Mouse (Mus musculus) hindbrain, embryonic 10.5 days (tissue): ENCODE data around the gene Esrrg. TPM values are rescaled to one million over a fixed set of nuclear protein-coding genes. Genes with fewer than 3 reads are reported as not detected.
A peak's percentile ranks its signal among the peaks of the same experiment; 100 is the strongest.

Experiments used
- DNase-seq: peaks from one replicate; pipeline ENCODE4 v3.0.0-alpha.2; 2017; ENCODE audit warnings: low spot score
- H3K27ac ChIP-seq: fragments of 300-500 bp; sonication (generic); 2 replicates; pipeline ENCODE4 v1.5.1; 2016; ENCODE audit warnings: mild to moderate bottlenecking, moderate library complexity
- H3K27me3 ChIP-seq: fragments of 300-500 bp; sonication (generic); 2 replicates; pipeline ENCODE4 v1.6.1; 2016; ENCODE audit warnings: mild to moderate bottlenecking; ENCODE audit not compliant: poor library complexity, insufficient read depth, severe bottlenecking
- H3K36me3 ChIP-seq: fragments of 300-500 bp; sonication (generic); 2 replicates; pipeline ENCODE4 v1.6.1; 2016; ENCODE audit warnings: mild to moderate bottlenecking, moderate library complexity
- H3K4me1 ChIP-seq: fragments of 300-500 bp; sonication (generic); replicated peaks from 2 replicates; pipeline ENCODE4 v1.6.1; 2016; ENCODE audit warnings: mild to moderate bottlenecking
- H3K4me3 ChIP-seq: fragments of 300-500 bp; sonication (generic); 2 replicates; pipeline ENCODE4 v1.5.1; 2016; ENCODE audit warnings: mild to moderate bottlenecking, moderate library complexity
- H3K9me3 ChIP-seq: fragments of 300-500 bp; sonication (generic); 2 replicates; pipeline ENCODE4 v1.6.1; 2016; ENCODE audit warnings: mild to moderate bottlenecking, moderate library complexity
- WGBS: fragments of 180-500 bp; shearing (Covaris S2); methylation state at CpG from one replicate; pipeline ENCODE4 v1.1.7; 2016; 5-methylcytosine and 5-hydroxymethylcytosine counted together
- polyA plus RNA-seq: library from polyadenylated mRNA; unstranded; fragments of >200 nt; fragmentation: Nextera tagmentation; extraction: Ambion mirVana; gene quantifications from 2 replicates; pipeline ENCODE4 v1.2.1, GENCODE M21; 2016

The Esrrg gene
- polyA plus RNA-seq, 1 experiment from 2014 or later = 5.8 TPM

DNA sequence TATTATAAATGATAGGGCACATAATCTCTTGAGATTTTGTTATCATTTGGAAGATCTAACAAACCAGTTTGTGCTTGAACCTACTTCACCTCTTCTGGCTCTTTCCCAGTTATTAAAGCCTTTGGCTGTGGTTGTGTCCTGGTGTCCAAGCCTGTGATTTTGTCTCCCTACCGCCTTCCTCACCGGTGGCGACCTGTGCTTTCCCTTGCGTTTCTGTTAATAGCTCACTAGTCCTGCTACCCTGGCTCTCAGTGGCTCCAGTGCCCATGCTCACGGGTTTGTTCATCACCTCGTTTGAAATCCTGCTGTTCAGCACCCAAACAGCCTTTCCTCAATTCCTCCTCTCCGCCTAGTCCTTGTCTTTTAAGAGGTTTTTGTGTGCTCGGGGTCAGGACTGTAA, 511.2 kb downstream of the Esrrg start:
- H3K9me3 ChIP-seq = no peaks in the 10 kb centered on the region
- H3K27ac ChIP-seq = no peak overlapping the region
- H3K36me3 ChIP-seq = no peaks in the 10 kb centered on the region
- H3K27me3 ChIP-seq = no peaks in the 10 kb centered on the region
- DNase-seq = no peak
- 84% methylated on average over 8 of the region's 8 CpGs for WGBS
- no peak overlapping the region for H3K4me3 ChIP-seq
- peaks cover 5% of the 10 kb centered on the region; the same call in 1 of the 2 replicates for H3K4me1 ChIP-seq

DNA sequence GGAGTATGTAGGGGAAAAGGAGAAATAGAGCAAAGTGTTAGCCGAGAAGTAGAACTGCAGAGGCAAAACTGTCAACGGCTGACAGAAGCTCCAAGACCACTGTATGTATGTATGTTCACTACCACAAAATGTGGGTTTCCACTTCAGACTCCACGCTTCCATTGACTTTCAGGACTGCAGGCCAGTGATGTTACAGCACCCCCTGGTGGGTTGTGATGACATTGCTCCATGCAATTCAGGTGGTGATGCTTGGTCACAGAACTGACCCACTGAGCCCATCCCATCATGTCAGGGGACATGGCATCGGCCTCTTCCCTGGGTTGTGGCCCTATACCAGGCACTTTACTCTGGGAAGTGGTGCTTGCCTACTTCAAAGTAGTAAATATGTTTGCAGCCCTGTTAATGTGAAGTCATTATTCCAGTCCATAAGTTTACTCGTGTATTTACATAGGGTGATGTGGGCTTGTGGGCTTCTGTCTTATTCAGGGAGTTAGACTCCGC, 517.0 kb downstream of the Esrrg start:
- WGBS = 90% methylated on average over 6 of the region's 6 CpGs
- Histone ChIP-seq H3K4me3 (no peak overlapping the region), H3K9me3 (no peaks in the 10 kb centered on the region)

DNA sequence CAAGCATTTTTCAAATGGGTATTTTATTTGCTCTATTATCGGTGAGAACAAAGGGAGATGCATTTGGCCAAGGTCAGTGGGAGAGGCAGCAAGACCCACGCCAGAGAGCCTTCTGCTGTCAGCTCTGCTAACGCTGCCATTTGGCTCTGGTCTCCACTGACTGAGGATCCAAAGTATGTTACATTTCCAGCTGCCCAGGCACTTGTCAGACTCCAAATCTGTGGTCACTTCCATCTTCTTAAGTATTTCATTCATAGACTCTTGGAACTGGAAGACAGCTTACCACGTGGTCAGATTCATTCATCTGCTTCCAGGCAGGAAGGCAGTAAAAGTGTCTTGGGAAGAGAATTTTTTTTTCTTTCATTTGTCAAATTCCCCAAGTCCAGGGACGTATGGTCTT, 527.5 kb downstream of the Esrrg start:
- Histone ChIP-seq H3K4me1 (0 out of 2 replicates have a peak, but pooled peaks cover 6% of the 10 kb centered on the region), H3K9me3 (no peaks in the 10 kb centered on the region), H3K4me3 (no peak overlapping the region), H3K27ac (no peak overlapping the region), H3K27me3 (no peaks in the 10 kb centered on the region), H3K36me3 (no peaks in the 10 kb centered on the region)
- DNase-seq = no peak
- WGBS = 80% methylated on average over 5 of the region's 5 CpGs

More for the DNA sequence above, 517.0 kb downstream of the Esrrg start:
- Histone ChIP-seq H3K27ac (no peak overlapping the region), H3K36me3 (no peaks in the 10 kb centered on the region), H3K27me3 (no peaks in the 10 kb centered on the region), H3K4me1 (no peaks in the 10 kb centered on the region)
- no peak for DNase-seq

GRCm38 (mm10) chr1:188139473-188139872, 530.9 kb downstream of the Esrrg start:
- Histone ChIP-seq H3K4me3 (no peak overlapping the region), H3K9me3 (no peaks in the 10 kb centered on the region), H3K27me3 (no peaks in the 10 kb centered on the region), H3K27ac (no peak overlapping the region), H3K4me1 (peaks cover 11% of the 10 kb centered on the region), H3K36me3 (no peaks in the 10 kb centered on the region)
- WGBS = 65% methylated on average over 4 of the region's 4 CpGs
- no peak for DNase-seq

DNA sequence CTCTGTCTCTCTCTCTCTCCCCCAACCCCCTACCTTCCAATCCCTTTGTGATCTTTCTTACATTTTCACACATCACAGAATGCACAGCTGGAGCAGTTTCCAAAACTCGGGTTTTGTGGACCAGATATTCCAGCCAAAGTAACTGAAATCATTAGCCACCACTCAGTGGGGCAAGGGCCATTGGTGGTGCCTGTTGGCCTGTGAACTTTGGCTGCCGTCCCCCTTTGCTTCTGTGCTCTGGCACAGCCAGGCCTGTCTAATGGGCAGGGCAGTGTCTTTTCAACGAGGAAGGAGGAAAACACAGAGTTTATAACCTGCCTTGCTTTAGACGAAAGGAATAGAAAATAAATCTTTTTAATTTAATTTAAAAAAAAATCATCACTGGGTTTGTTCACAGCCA, 531.6 kb downstream of the Esrrg start:
- H3K4me1 ChIP-seq = peaks cover 11% of the 10 kb centered on the region

GRCm38 (mm10) chr1:188147381-188148156, 539.0 kb downstream of the Esrrg start:
- 90% methylated on average over 12 of the region's 12 CpGs for WGBS
- DNase-seq = no peak
- Histone ChIP-seq H3K4me3 (no peak overlapping the region), H3K9me3 (no peaks in the 10 kb centered on the region), H3K36me3 (no peaks in the 10 kb centered on the region), H3K27me3 (peaks cover 3% of the 10 kb centered on the region; the same call in 1 of the 2 replicates), H3K27ac (no peak overlapping the region), H3K4me1 (no peaks in the 10 kb centered on the region)

More for the DNA sequence above, 531.6 kb downstream of the Esrrg start:
- no peaks in the 10 kb centered on the region for H3K27me3 ChIP-seq
- H3K9me3 ChIP-seq = no peaks in the 10 kb centered on the region
- H3K36me3 ChIP-seq = no peaks in the 10 kb centered on the region
- H3K4me3 ChIP-seq = no peak overlapping the region
- DNase-seq = no peak
- 71% methylated on average over 4 of the region's 4 CpGs for WGBS
- no peak overlapping the region for H3K27ac ChIP-seq

DNA sequence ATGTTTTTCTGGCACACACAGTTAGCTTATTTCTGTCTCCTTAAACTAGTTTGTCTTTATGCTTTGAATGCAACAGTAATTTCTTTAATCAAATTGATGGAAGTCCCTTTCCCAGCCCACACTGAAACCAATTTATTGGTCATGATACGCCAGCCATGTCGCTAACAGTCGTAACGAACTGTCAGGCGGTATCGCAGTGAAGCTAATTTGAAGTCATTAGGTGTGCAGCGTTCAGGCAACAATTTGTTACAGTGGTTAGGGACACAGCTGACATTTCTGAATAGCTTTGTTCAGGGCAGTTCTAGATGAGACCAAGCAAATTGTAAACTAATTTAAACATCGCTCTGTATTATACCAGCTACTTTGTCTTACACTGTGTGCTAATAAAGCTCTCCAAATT, 542.5 kb downstream of the Esrrg start:
- WGBS = 84% methylated on average over 8 of the region's 8 CpGs
- Histone ChIP-seq H3K9me3 (no peaks in the 10 kb centered on the region), H3K4me3 (no peak overlapping the region), H3K27me3 (peaks cover 15% of the 10 kb centered on the region), H3K27ac (no peak overlapping the region), H3K4me1 (peaks cover 11% of the 10 kb centered on the region; the same call in 1 of the 2 replicates), H3K36me3 (no peaks in the 10 kb centered on the region)
- DNase-seq = no peak

- peaks cover 11% of the 10 kb centered on the region; the same call in 1 of the 2 replicates for H3K4me1 ChIP-seq
- peaks cover 15% of the 10 kb centered on the region for H3K27me3 ChIP-seq
- H3K4me3 ChIP-seq = no peak overlapping the region
- H3K36me3 ChIP-seq = no peaks in the 10 kb centered on the region
- no peaks in the 10 kb centered on the region for H3K9me3 ChIP-seq
- no peak overlapping the region for H3K27ac ChIP-seq
- whole genome bisulfite sequencing = 96% methylated on average over 2 of the region's 2 CpGs
- no peak for DNase-seq
Measured at GRCm38 (mm10) chr1:188152011-188152410, 543.4 kb downstream of the Esrrg start.

- Histone ChIP-seq H3K4me3 (no peak overlapping the region), H3K36me3 (no peaks in the 10 kb centered on the region), H3K27me3 (peaks cover 19% of the 10 kb centered on the region), H3K4me1 (peaks cover 11% of the 10 kb centered on the region; the same call in 1 of the 2 replicates), H3K9me3 (no peaks in the 10 kb centered on the region), H3K27ac (no peak overlapping the region)
- DNase-seq = no peak
- WGBS = 88% methylated on average over 2 of the region's 2 CpGs
Measured at GRCm38 (mm10) chr1:188153665-188154064, 545.1 kb downstream of the Esrrg start.

GRCm38 (mm10) chr1:188154466-188155110, 546.0 kb downstream of the Esrrg start:
- peaks cover 19% of the 10 kb centered on the region for H3K27me3 ChIP-seq
- H3K36me3 ChIP-seq = no peaks in the 10 kb centered on the region
- peak; percentile 12 for DNase-seq
- no peak overlapping the region for H3K4me3 ChIP-seq
- peaks cover 11% of the 10 kb centered on the region; the same call in 1 of the 2 replicates for H3K4me1 ChIP-seq
- H3K27ac ChIP-seq = no peak overlapping the region
- 45% methylated on average over 14 of the region's 14 CpGs for WGBS
- no peaks in the 10 kb centered on the region for H3K9me3 ChIP-seq

- Histone ChIP-seq H3K9me3 (no peaks in the 10 kb centered on the region), H3K27ac (no peak overlapping the region), H3K4me1 (peaks cover 11% of the 10 kb centered on the region; the same call in 1 of the 2 replicates), H3K36me3 (no peaks in the 10 kb centered on the region), H3K27me3 (peaks cover 19% of the 10 kb centered on the region), H3K4me3 (no peak overlapping the region)
- no peak for DNase-seq
- WGBS = 83% methylated on average over 22 of the region's 22 CpGs
Measured at GRCm38 (mm10) chr1:188155135-188155779, 546.7 kb downstream of the Esrrg start.

GRCm38 (mm10) chr1:188156520-188156919, 547.9 kb downstream of the Esrrg start:
- 96% methylated on average over 5 of the region's 5 CpGs for WGBS
- DNase-seq = no peak

More at GRCm38 (mm10) chr1:188156520-188156919, 547.9 kb downstream of the Esrrg start:
- Histone ChIP-seq H3K4me3 (no peak overlapping the region), H3K4me1 (peaks cover 11% of the 10 kb centered on the region; the same call in 1 of the 2 replicates), H3K27me3 (peaks cover 19% of the 10 kb centered on the region), H3K36me3 (no peaks in the 10 kb centered on the region), H3K9me3 (no peaks in the 10 kb centered on the region), H3K27ac (no peak overlapping the region)
